Mouse (Mus musculus): ENCODE measurements at regions not wholly inside any gene's neighbourhood (a gene's known extent, or its start where the extent isn't known, plus 50 kb on each side); places are given as distances from the start of the nearest gene placed in this dataset.

DNA sequence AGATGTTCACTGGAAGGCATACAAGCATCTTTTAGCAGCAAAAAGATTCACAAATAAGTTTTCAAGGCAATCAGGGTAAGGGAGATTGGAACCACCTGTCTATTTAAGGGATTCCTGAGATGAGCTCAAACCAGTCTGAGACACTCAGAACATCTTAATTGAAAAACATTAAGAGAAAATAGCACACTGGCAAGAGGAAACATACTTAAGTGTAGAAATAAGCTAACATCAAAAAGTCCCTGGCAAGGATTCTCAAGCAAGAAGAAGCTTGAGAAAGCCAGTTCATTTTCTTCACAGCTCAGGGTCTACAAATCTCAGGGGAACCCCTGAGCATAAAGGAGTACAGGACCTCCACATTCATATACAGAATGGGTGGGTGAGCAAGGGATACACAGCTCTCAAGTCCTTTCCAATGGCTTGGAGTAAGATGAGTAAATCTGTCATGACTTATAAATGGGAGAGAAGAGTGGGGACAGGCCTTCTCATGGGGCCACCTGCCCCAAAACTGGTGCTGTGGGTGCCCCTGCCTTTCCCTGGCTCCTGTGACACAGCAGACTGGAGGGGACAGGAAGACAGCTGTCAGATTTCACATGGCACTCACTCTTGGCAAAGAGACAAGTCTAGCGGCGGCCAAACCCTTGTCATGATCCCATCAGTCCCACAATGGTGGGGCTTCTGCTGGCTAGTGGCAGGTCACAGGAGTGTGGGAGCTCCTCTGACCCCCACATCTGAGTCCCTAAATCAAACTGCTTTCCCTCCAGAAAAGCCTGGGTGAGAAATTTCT, 436.6 kb downstream of the Meis1 start:
- no peaks in the 10 kb centered on the region for H3K9me3 ChIP-seq (ENCODE audit: control insufficient read depth, low read length)
- no peak overlapping the region for H3K4me3 ChIP-seq (ENCODE audit: low read depth, low read length)
- no peak for DNase-seq (ENCODE audit: low spot score)
- no peak overlapping the region for H3K27ac ChIP-seq (replicated peaks; ENCODE audit: low read depth, low read length)
- H3K4me2 ChIP-seq (ENCODE audit: low read depth, low read length): no peak overlapping the region
- no peak for ATAC-seq (ENCODE audit: low read depth)
- no peaks in the 10 kb centered on the region for H3K27me3 ChIP-seq (replicated peaks; ENCODE audit: control insufficient read depth, insufficient read depth, low read length)
- H3K9ac ChIP-seq (ENCODE audit: low read depth, low read length): no peak overlapping the region
- H3K36me3 ChIP-seq (ENCODE audit: control insufficient read depth, insufficient read depth, low read length): no peaks in the 10 kb centered on the region
- H3K4me1 ChIP-seq (ENCODE audit: control insufficient read depth, insufficient read depth, low read length): no peaks in the 10 kb centered on the region
- WGBS: 89% methylated on average over 2 of the region's 2 CpGs

DNA sequence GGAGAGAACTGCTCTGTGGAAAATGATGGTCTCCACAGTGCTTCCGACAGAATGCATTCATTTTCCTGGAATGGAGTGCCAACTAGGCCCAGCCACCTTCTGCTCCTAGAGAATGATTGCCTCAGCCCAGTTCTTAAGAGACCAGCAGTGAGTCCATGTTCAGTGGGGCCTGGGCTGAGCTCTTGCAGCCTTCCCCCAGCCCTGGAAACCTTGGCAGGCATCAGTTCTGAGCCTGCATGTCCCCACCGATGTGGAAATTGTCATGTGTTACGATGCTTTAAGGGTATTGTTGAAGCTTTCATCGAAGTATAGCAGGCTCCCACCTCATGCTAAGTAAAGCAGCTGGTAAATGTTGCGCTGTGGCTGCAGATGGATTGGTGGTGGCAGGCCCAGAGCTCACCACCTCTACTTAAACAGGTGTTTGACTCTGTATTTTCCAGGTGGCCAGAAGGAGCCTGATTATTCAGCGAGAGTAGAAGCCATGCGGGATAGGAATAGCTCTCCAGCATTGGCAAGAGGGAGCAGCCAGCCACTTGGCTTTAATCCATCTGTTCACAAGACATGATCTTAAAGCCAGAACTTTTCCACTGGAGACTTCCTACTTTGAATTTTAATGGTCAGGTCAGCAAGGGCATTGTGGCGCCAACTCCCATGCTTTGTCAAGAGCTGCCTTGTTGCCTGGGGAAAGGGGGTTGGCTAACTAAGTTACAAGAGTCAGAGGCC, 437.5 kb downstream of the Meis1 start:
- 72% methylated on average over 8 of the region's 8 CpGs for WGBS
- no peaks in the 10 kb centered on the region for H3K27me3 ChIP-seq (replicated peaks; ENCODE audit: control insufficient read depth, insufficient read depth, low read length)
- DNase-seq (ENCODE audit: low spot score): peak; percentile 26
- H3K9me3 ChIP-seq (ENCODE audit: control insufficient read depth, low read length): no peaks in the 10 kb centered on the region
- no peaks in the 10 kb centered on the region for H3K36me3 ChIP-seq (ENCODE audit: control insufficient read depth, insufficient read depth, low read length)
- no peak overlapping the region for H3K4me2 ChIP-seq (ENCODE audit: low read depth, low read length)
- H3K4me1 ChIP-seq (ENCODE audit: control insufficient read depth, insufficient read depth, low read length): no peaks in the 10 kb centered on the region
- peak; percentile 18; the same call in 1 of the 2 replicates for ATAC-seq (ENCODE audit: low read depth)
- H3K9ac ChIP-seq (ENCODE audit: low read depth, low read length): no peak overlapping the region
- no peak overlapping the region for H3K4me3 ChIP-seq (ENCODE audit: low read depth, low read length)
- no peak overlapping the region for H3K27ac ChIP-seq (replicated peaks; ENCODE audit: low read depth, low read length)

DNA sequence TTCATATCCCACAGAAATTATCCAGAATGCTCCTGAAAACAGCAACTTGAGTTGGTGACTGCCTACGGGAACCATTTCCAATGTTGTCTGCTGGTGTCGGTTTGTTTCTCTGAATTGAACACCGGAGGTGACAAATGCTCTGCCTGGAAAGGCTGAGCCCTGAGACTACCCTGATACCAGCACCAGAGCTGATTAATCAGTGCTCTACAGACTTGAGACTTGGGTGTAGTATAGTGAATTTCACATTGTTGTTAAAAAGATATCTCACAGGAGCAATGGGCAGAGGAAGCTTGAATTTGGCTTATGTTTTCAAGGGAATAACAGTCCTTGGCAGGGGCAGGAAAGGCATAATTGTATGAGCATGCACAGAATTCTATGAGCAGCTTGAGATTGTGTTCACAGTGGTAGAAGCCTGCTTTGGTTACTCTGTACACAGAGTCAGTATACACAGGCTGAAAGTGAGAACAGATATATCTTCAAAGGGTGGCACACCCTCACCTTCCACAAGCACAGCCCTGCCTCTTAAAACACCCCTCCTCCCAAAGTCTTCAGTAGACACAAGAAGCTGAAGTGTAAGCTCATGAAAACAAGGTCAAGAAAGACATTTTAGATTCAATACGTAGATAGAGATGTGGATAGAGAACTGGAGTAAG, 447.1 kb downstream of the Meis1 start:
- Histone ChIP-seq H3K36me3 (ENCODE audit: control insufficient read depth, insufficient read depth, low read length) (no peaks in the 10 kb centered on the region), H3K9ac (ENCODE audit: low read depth, low read length) (no peak overlapping the region), H3K27me3 (replicated peaks; ENCODE audit: control insufficient read depth, insufficient read depth, low read length) (no peaks in the 10 kb centered on the region), H3K4me2 (ENCODE audit: low read depth, low read length) (no peak overlapping the region), H3K4me1 (ENCODE audit: control insufficient read depth, insufficient read depth, low read length) (no peaks in the 10 kb centered on the region), H3K27ac (replicated peaks; ENCODE audit: low read depth, low read length) (no peak overlapping the region), H3K4me3 (ENCODE audit: low read depth, low read length) (no peak overlapping the region), H3K9me3 (ENCODE audit: control insufficient read depth, low read length) (no peaks in the 10 kb centered on the region)
- DNase-seq (ENCODE audit: low spot score): no peak
- ATAC-seq (ENCODE audit: low read depth): no peak
- WGBS: 88% methylated on average over 4 of the region's 4 CpGs

DNA sequence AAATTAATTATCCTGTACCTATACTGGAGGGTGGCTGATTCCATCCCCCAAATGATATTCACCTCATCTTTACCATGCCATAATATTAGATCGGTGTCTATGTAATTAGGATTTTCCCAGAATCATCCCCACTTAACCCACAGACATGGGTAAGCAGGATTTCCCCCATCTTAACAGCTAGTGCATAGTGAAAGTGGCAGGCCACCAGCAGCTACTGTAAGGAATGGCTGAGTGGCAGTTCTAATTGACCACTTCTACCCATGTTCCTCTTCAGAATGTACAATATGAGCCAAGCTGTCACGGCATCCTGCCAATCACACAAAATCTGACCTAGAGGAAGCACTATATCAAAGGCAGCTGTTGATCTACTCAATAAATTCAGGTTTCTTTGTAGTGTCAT, 455.8 kb downstream of the Meis1 start:
- H3K36me3 ChIP-seq (ENCODE audit: control insufficient read depth, insufficient read depth, low read length): no peaks in the 10 kb centered on the region
- ATAC-seq (ENCODE audit: low read depth) (no peak), DNase-seq (ENCODE audit: low spot score) (no peak)
- 92% methylated on average over 2 of the region's 2 CpGs for WGBS
- H3K4me1 ChIP-seq (ENCODE audit: control insufficient read depth, insufficient read depth, low read length): no peaks in the 10 kb centered on the region
- no peak overlapping the region for H3K27ac ChIP-seq (replicated peaks; ENCODE audit: low read depth, low read length)
- no peak overlapping the region for H3K4me2 ChIP-seq (ENCODE audit: low read depth, low read length)
- no peaks in the 10 kb centered on the region for H3K9me3 ChIP-seq (ENCODE audit: control insufficient read depth, low read length)
- H3K4me3 ChIP-seq (ENCODE audit: low read depth, low read length): no peak overlapping the region
- H3K9ac ChIP-seq (ENCODE audit: low read depth, low read length): no peak overlapping the region
- no peaks in the 10 kb centered on the region for H3K27me3 ChIP-seq (replicated peaks; ENCODE audit: control insufficient read depth, insufficient read depth, low read length)

DNA sequence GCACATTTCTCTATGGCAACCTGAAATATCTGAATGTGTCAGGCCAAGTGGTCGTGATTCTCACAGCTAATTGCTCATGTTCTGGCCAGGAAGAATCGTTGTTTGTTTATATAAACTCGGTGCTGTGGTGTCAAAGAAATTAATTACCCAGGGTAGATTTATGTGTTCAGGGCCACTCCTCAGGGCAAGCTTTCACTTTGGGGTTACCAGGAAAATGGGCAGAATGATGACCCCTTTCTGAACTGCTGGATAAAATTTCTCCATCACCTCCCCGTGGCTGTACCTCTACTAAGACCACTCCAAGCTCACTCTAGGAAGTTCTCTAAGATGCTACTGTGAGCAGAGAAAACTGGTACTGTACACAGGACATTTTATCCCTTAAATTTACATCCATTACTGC, 460.1 kb downstream of the Meis1 start:
- no peaks in the 10 kb centered on the region for H3K9me3 ChIP-seq (ENCODE audit: control insufficient read depth, low read length)
- no peak for ATAC-seq (ENCODE audit: low read depth)
- no peak for DNase-seq (ENCODE audit: low spot score)
- no peaks in the 10 kb centered on the region for H3K4me1 ChIP-seq (ENCODE audit: control insufficient read depth, insufficient read depth, low read length)
- WGBS: 34% methylated on average over 4 of the region's 4 CpGs
- no peaks in the 10 kb centered on the region for H3K27me3 ChIP-seq (replicated peaks; ENCODE audit: control insufficient read depth, insufficient read depth, low read length)
- H3K4me3 ChIP-seq (ENCODE audit: low read depth, low read length): no peak overlapping the region
- H3K27ac ChIP-seq (replicated peaks; ENCODE audit: low read depth, low read length): no peak overlapping the region
- no peak overlapping the region for H3K9ac ChIP-seq (ENCODE audit: low read depth, low read length)
- no peaks in the 10 kb centered on the region for H3K36me3 ChIP-seq (ENCODE audit: control insufficient read depth, insufficient read depth, low read length)
- no peak overlapping the region for H3K4me2 ChIP-seq (ENCODE audit: low read depth, low read length)

DNA sequence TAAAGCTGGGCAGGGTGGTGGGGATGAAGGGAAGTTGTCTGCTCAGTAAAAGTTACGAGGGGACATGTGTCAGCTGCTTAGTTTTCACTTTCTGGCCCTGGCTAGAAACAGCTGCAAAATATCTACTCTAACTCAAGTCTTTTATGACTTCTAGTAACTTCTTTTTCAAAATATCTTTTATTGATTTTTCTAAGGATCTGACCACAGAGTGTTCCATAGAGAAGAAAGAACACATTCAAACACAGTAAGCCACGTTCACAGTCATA, 483.3 kb downstream of the Meis1 start:
- no peak for ATAC-seq (ENCODE audit: low read depth)

DNA sequence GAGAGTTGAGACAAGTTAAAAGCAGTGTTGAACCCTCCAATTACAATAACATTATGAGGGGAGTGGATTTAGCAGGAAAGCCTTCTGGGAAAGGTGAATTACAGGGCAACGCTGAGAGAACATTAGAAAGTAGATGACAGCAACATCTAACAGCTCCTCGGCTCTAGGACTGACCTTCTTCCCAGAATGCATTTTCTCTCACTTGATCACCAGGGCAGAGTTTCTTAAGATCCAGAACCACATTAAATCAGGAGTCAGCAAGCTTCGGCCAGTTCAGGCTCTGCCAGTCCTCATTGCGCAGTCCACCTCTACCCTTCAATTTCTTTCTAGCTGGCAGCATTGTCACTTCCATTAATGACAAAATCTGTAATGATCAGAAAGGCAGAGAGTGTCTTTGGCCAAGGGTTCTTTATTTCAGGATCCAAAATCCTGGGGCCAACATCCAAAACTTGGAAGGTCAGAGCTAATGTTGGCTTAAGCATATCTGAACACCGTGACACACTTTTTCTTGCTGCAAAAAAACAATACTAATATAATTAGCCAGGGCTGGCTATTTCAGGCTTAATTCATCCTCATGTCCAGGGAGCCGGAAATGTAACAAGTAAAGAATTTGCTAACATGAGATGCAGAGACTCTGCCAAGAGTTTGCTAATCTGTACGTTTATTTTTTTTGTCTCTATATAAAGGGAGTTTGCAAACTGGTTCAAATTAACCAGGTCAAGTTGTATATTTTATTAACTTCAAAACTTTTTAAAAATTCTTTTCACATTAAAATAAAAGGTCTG, 483.8 kb downstream of the Meis1 start:
- Histone ChIP-seq H3K4me1 (ENCODE audit: control insufficient read depth, insufficient read depth, low read length) (no peaks in the 10 kb centered on the region; the same call in 1 of the 2 replicates), H3K4me2 (ENCODE audit: low read depth, low read length) (no peak overlapping the region), H3K4me3 (ENCODE audit: low read depth, low read length) (no peak overlapping the region), H3K27ac (replicated peaks; ENCODE audit: low read depth, low read length) (no peak overlapping the region), H3K36me3 (ENCODE audit: control insufficient read depth, insufficient read depth, low read length) (no peaks in the 10 kb centered on the region), H3K27me3 (replicated peaks; ENCODE audit: control insufficient read depth, insufficient read depth, low read length) (no peaks in the 10 kb centered on the region), H3K9me3 (ENCODE audit: control insufficient read depth, low read length) (no peaks in the 10 kb centered on the region), H3K9ac (ENCODE audit: low read depth, low read length) (no peak overlapping the region)
- 56% methylated on average over 7 of the region's 7 CpGs for WGBS
- peak; percentile 62 for DNase-seq (ENCODE audit: low spot score)
- no peak for ATAC-seq (ENCODE audit: low read depth)

More for the DNA sequence above, 483.3 kb downstream of the Meis1 start:
- H3K4me1 ChIP-seq (ENCODE audit: control insufficient read depth, insufficient read depth, low read length): no peaks in the 10 kb centered on the region; the same call in 1 of the 2 replicates
- H3K9ac ChIP-seq (ENCODE audit: low read depth, low read length): no peak overlapping the region
- WGBS: 47% methylated on average over 2 of the region's 2 CpGs
- no peak overlapping the region for H3K4me2 ChIP-seq (ENCODE audit: low read depth, low read length)
- no peaks in the 10 kb centered on the region for H3K36me3 ChIP-seq (ENCODE audit: control insufficient read depth, insufficient read depth, low read length)
- H3K4me3 ChIP-seq (ENCODE audit: low read depth, low read length): no peak overlapping the region
- H3K27me3 ChIP-seq (replicated peaks; ENCODE audit: control insufficient read depth, insufficient read depth, low read length): no peaks in the 10 kb centered on the region
- H3K9me3 ChIP-seq (ENCODE audit: control insufficient read depth, low read length): no peaks in the 10 kb centered on the region
- DNase-seq (ENCODE audit: low spot score): no peak
- no peak overlapping the region for H3K27ac ChIP-seq (replicated peaks; ENCODE audit: low read depth, low read length)

DNA sequence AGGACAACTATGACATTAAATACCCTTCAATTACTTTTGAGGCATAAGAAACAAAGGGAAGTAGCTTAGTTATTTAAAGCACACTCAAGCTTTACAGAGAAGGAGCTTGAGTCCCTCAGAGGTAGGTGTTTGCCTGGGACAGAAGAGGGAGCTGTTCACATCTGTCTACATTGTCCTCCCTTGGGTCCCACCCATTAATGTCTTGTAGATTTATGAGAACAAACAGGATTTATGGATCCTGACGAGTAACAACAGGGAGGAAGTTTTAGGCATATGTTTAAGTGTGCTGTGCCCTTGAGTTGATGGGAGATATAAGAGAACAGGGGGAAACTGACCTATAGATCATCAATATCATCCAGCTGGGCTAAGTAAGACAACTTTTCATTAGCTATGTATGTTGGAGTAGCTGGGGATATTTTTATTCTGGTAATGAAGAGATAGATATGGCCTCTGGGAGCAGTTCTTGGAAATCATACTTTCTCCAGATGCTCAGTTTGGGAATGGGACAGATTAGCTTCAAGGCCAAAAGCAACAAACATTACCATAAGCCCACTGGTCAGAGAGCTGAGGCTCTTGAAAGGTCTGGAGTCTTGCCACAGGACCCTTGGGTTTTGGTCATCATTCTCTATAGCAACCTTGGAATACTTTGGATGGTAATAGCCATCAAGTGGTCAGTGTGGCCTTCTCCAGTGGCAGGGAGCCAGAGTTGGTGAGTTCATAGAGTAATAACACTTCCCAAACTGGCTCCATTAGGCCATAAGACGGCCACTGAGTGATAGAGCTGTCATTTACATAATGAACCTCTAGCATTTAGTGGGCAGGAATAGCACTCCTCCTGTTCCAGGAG, 487.3 kb downstream of the Meis1 start:
- ATAC-seq (ENCODE audit: low read depth) (no peak), DNase-seq (ENCODE audit: low spot score) (no peak)
- H3K4me1 ChIP-seq (ENCODE audit: control insufficient read depth, insufficient read depth, low read length): no peaks in the 10 kb centered on the region; the same call in 1 of the 2 replicates
- 54% methylated on average over 2 of the region's 2 CpGs for WGBS
- no peak overlapping the region for H3K4me2 ChIP-seq (ENCODE audit: low read depth, low read length)
- no peaks in the 10 kb centered on the region for H3K36me3 ChIP-seq (ENCODE audit: control insufficient read depth, insufficient read depth, low read length)
- no peak overlapping the region for H3K4me3 ChIP-seq (ENCODE audit: low read depth, low read length)
- H3K9me3 ChIP-seq (ENCODE audit: control insufficient read depth, low read length): no peaks in the 10 kb centered on the region
- H3K27ac ChIP-seq (replicated peaks; ENCODE audit: low read depth, low read length): no peak overlapping the region
- H3K27me3 ChIP-seq (replicated peaks; ENCODE audit: control insufficient read depth, insufficient read depth, low read length): no peaks in the 10 kb centered on the region
- no peak overlapping the region for H3K9ac ChIP-seq (ENCODE audit: low read depth, low read length)

Data from embryonic facial prominence, embryonic 14.5 days (tissue).